Mouse (Mus musculus) splenic B cell, adult 2 months (primary cell): Measurements from ENCODE around the gene Ccnf.

Experiments used
- DNase-seq: peaks from one replicate; pipeline ENCODE4 v3.0.0-alpha.2; 2011; ENCODE audit warnings: low read depth, low spot score
- H3K27me3 ChIP-seq: 2 replicates; pipeline ENCODE4 v1.6.1; 2012; ENCODE audit warnings: mild to moderate bottlenecking, low read length, moderate library complexity, mixed read lengths; ENCODE audit not compliant: control insufficient read depth, poor library complexity, insufficient read depth, severe bottlenecking
- H3K36me3 ChIP-seq: 2 replicates; pipeline ENCODE4 v1.6.1; 2012; ENCODE audit warnings: mild to moderate bottlenecking, low read length, moderate library complexity, mixed read lengths; ENCODE audit not compliant: control insufficient read depth, poor library complexity, insufficient read depth, severe bottlenecking

Gene Ccnf

GRCm38 (mm10) chr17:24244061-24244460, 7.2 kb downstream of the Ccnf start:
- no peak for DNase-seq
- Histone ChIP-seq H3K36me3 (0 out of 2 replicates have a peak, but pooled peaks cover 3% of the 10 kb centered on the region), H3K27me3 (no peaks in the 10 kb centered on the region)

DNA sequence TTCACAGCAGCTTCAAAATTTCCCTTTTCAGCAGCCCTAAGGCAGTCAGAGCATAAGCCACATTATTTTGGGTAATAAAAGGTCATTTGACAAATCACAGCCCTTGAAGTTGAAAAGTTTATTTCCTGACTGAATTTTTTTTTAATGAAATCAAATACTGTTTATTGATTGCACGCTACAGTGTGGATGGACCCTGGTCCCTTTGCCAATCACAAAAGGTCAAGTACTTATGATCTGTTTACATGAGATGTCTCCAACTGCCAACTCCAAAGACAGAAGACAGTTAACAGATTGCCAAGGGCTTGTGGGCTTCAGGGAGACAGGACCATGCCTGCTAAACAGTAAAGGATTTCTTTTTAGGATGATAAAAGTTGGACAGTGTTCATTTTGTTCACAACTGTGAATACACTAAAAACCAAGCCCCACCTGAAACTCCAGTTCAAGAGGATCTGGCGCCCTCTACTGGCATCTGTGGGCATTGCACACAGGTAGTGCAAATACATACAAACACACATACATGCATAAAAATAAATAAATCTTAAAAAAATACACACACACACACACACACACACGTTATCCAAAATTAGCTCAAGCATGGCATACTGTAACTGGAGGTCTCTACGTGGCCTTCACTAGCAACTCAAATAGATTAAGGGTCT, 7.8 kb downstream of the Ccnf start:
- Histone ChIP-seq H3K36me3 (0 out of 2 replicates have a peak, but pooled peaks cover 3% of the 10 kb centered on the region), H3K27me3 (no peaks in the 10 kb centered on the region)
- peak; percentile 66 for DNase-seq

DNA sequence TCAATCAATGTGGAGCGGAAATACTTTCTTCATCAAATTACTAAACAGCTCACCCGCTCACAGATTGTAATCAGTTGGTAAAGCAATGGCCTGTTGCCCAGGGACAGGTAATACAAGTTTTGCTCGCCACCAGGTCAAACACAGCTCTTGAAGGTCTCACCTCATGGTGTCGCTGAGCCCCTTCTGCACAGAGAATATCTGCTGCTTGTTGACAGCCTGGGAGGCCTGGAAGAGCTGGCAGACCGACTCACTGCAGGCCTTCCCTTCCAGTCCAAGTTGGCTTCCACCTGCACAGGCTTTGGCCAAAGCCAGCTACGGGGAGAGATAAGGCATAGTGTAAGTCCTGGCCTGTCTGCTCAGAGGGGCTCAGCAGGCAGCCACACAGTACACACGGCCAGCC, 14.4 kb downstream of the Ccnf start:
- no peaks in the 10 kb centered on the region for H3K27me3 ChIP-seq

DNA sequence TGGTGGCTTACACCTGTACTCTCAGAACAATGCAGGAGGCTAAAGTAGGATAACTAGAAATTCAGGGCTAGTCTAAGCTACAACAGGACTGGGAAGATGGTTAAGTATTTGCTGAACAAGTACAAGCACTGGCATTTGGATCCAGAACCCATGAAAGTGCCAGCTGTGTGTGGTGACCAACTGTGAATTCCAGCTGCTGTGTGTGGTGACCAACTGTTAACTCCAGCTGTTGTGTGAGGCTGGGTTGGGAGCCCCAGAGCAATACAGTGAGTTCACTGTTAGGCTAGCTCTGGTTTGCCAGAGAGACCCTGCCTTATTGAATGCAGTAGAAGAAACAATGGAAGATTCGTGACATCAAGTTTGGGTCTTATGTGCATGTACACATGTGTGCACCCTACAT, 14.8 kb downstream of the Ccnf start:
- DNase-seq = no peak
- Histone ChIP-seq H3K36me3 (no peaks in the 10 kb centered on the region; the same call in 1 of the 2 replicates), H3K27me3 (no peaks in the 10 kb centered on the region)

More for the DNA sequence above, 14.4 kb downstream of the Ccnf start:
- no peak for DNase-seq
- peaks cover 1% of the 10 kb centered on the region; the same call in 1 of the 2 replicates for H3K36me3 ChIP-seq

- no peak for DNase-seq
- H3K36me3 ChIP-seq = 0 out of 2 replicates have a peak, but pooled peaks cover 3% of the 10 kb centered on the region
- no peaks in the 10 kb centered on the region for H3K27me3 ChIP-seq
Observed at GRCm38 (mm10) chr17:24227941-24228340, 23.3 kb downstream of the Ccnf start.

DNA sequence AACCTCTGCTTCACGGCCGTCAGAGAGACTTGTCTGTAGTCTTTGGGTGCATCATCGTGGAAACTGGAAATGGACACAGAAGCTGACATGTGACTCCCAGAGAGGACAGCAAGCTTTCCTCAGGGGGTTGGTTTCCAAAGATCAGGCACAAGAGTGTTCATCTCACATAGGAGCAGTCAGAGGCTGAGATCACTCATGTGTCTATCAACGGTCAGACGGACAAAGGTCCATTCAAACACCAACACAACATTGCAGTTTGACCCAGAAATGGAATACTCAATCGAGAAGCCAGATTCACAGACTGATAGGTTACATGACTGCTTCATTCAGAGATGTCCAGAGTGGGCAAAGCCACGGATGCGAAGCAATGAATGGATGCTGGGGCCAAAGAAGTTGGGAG, 24.6 kb downstream of the Ccnf start:
- Histone ChIP-seq H3K36me3 (0 out of 2 replicates have a peak, but pooled peaks cover 3% of the 10 kb centered on the region), H3K27me3 (no peaks in the 10 kb centered on the region)

GRCm38 (mm10) chr17:24225851-24226250, 25.4 kb downstream of the Ccnf start:
- no peak for DNase-seq
- no peaks in the 10 kb centered on the region for H3K27me3 ChIP-seq

More for the DNA sequence above, 24.6 kb downstream of the Ccnf start:
- DNase-seq = no peak

DNA sequence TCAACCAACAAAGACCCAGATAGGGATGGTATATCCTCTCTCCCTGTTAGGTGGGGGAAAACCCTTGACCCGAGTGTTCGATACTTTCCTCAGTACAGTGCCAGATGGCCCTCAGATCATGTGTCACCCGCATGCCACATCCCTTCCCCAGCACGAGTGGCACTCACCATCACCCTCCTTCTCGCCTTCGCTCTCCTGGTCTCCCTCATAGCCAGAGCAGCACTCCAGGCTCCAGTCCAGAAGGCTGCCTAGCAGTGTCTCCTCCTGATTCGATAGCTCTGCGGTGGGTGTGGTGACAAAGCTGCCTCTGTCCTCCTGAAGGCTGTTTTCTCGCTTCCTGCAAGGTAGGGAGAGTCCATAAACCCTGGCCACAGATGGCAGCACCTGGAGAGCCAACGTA, 26.5 kb downstream of the Ccnf start:
- H3K36me3 ChIP-seq = 0 out of 2 replicates have a peak, but pooled peaks cover 3% of the 10 kb centered on the region
- no peak for DNase-seq

More at GRCm38 (mm10) chr17:24225851-24226250, 25.4 kb downstream of the Ccnf start:
- 0 out of 2 replicates have a peak, but pooled peaks cover 3% of the 10 kb centered on the region for H3K36me3 ChIP-seq

GRCm38 (mm10) chr17:24223513-24223912, 27.8 kb downstream of the Ccnf start:
- Histone ChIP-seq H3K36me3 (0 out of 2 replicates have a peak, but pooled peaks cover 3% of the 10 kb centered on the region), H3K27me3 (no peaks in the 10 kb centered on the region)
- DNase-seq = no peak

More for the DNA sequence above, 26.5 kb downstream of the Ccnf start:
- H3K27me3 ChIP-seq = no peaks in the 10 kb centered on the region

- H3K27me3 ChIP-seq = no peaks in the 10 kb centered on the region
- DNase-seq = no peak
- 0 out of 2 replicates have a peak, but pooled peaks cover 1% of the 10 kb centered on the region for H3K36me3 ChIP-seq
Observed at GRCm38 (mm10) chr17:24222653-24223052, 28.6 kb downstream of the Ccnf start.

DNA sequence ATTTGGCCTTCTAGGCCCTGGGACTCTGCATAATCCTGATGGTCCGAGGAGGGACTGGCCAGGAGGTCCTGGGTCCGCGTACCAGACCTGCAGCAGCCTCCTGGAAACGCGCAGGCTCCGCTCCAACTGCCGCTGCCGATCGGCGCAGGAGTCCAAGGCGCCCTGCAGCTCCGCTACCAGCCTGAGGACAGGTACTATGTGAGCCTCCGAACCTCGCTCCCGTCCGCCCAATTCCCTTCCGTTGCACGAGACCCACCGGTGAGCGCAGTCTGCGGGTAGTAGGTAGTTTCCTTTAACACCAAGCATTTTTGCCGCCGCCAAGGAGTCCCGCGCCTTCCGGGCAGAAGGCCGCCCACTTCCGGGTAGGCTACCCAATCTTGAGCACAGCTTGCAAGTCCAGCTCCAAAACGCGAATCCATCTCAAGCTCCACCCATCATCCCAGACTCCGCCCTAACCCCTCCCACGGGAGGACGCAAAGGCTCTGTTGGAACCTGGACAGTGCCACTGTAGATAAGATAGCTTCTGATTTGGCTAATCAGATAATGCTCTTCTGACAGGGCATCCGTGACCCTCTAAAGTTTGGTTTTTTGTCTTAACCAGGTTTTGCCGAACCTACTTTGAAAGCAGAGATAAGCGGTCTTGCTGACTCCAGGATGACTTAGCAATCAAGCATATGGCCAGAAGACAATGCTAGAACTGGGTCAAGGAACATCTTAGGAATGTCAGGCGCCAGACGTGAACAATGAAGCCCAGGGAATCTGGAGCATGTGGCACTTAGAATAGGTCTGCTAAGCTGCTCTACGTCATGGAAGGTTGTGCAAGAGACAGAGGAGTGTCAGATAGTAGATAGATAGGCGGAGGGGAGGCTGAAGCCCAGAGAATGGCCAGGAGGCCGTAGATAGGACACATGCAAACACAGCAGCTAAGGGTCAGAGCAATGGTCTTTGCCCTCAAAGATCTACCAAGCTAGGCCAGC, 30.6 kb downstream of the Ccnf start, which contains the start of gene Tedc2:
Gene Tedc2 (minus strand): TSS at position 417 of the 977 bp plus-strand sequence.
- H3K27me3 ChIP-seq = no peaks in the 10 kb centered on the region
- DNase-seq = peak; percentile 92
- H3K36me3 ChIP-seq = no peaks in the 10 kb centered on the region

DNA sequence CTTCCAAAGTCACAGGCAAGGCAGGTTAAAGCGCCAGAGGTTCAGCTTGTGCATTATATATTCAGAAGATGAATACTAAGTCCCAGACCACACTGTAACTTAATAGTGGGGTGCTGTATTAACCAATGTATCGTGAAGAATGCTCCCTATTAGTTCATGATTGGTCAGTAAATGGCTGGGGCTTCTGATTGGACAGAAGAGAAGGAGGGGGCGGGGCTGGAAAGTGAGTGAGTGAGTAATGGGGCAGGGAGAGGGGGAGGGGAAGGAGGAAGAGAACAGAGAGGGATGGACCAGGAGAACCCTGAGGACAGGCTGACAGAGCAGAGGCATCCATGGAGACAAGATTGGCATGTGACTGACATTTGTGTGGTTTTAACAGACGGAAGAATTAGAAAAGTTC, 34.4 kb downstream of the Ccnf start:
- no peak for DNase-seq
- H3K36me3 ChIP-seq = no peaks in the 10 kb centered on the region
- H3K27me3 ChIP-seq = no peaks in the 10 kb centered on the region

- Histone ChIP-seq H3K36me3 (no peaks in the 10 kb centered on the region), H3K27me3 (no peaks in the 10 kb centered on the region)
- no peak for DNase-seq
Observed at GRCm38 (mm10) chr17:24213186-24213585, 38.1 kb downstream of the Ccnf start.

GRCm38 (mm10) chr17:24212441-24213018, 38.8 kb downstream of the Ccnf start:
- H3K36me3 ChIP-seq = no peaks in the 10 kb centered on the region
- no peaks in the 10 kb centered on the region for H3K27me3 ChIP-seq
- DNase-seq = no peak
